Mouse (Mus musculus): Measurements from ENCODE around the gene Phyhd1.
A peak's percentile ranks its signal among the peaks of the same experiment; 100 is the strongest.

The Phyhd1 gene

GRCm38 (mm10) chr2:30256616-30257350 lies 9.2 kb upstream of the Phyhd1 start:
- no peak for DNase-seq (ENCODE audit: low spot score)

- DNase-seq (ENCODE audit: low spot score): no peak
Measured at GRCm38 (mm10) chr2:30257699-30258460, 8.1 kb upstream of the Phyhd1 start.

- no peak for DNase-seq (ENCODE audit: low spot score)
Measured at GRCm38 (mm10) chr2:30258600-30258999, 7.4 kb upstream of the Phyhd1 start.

GRCm38 (mm10) chr2:30259131-30260064 lies 6.6 kb upstream of the Phyhd1 start:
- no peak for DNase-seq (ENCODE audit: low spot score)

GRCm38 (mm10) chr2:30261064-30261736 lies 4.8 kb upstream of the Phyhd1 start:
- DNase-seq (ENCODE audit: low spot score): no peak

GRCm38 (mm10) chr2:30261921-30262839 lies 3.8 kb upstream of the Phyhd1 start:
- no peak for DNase-seq (ENCODE audit: low spot score)

GRCm38 (mm10) chr2:30262840-30263441 lies 3.1 kb upstream of the Phyhd1 start:
- peak; percentile 47 for DNase-seq (ENCODE audit: low spot score)

- no peak for DNase-seq (ENCODE audit: low spot score)
Measured at GRCm38 (mm10) chr2:30263811-30264210, 2.2 kb upstream of the Phyhd1 start.

GRCm38 (mm10) chr2:30264671-30265519 lies 1.1 kb upstream of the Phyhd1 start:
- no peak for DNase-seq (ENCODE audit: low spot score)

- DNase-seq (ENCODE audit: low spot score): peak; percentile 55
Measured at GRCm38 (mm10) chr2:30266392-30266941, 464 bp downstream of the Phyhd1 start.

GRCm38 (mm10) chr2:30267466-30267865 lies 1.5 kb downstream of the Phyhd1 start:
- DNase-seq (ENCODE audit: low spot score): no peak

GRCm38 (mm10) chr2:30268371-30268770 lies 2.4 kb downstream of the Phyhd1 start:
- no peak for DNase-seq (ENCODE audit: low spot score)

- no peak for DNase-seq (ENCODE audit: low spot score)
Measured at GRCm38 (mm10) chr2:30269241-30269990, 3.4 kb downstream of the Phyhd1 start.

GRCm38 (mm10) chr2:30270134-30270533 lies 4.1 kb downstream of the Phyhd1 start:
- DNase-seq (ENCODE audit: low spot score): peak; percentile 50

- DNase-seq (ENCODE audit: low spot score): no peak
Measured at GRCm38 (mm10) chr2:30280743-30281142, 14.7 kb downstream of the Phyhd1 start, which contains the start of gene Gm28038. Gene Gm28038 (plus strand): TSS chr2:30281043.

GRCm38 (mm10) chr2:30281651-30282050 lies 15.6 kb downstream of the Phyhd1 start:
- no peak for DNase-seq (ENCODE audit: low spot score)

- no peak for DNase-seq (ENCODE audit: low spot score)
Measured at GRCm38 (mm10) chr2:30283193-30283592, 17.2 kb downstream of the Phyhd1 start.

- no peak for DNase-seq (ENCODE audit: low spot score)
Measured at GRCm38 (mm10) chr2:30285004-30285403, 19.0 kb downstream of the Phyhd1 start.

All from ovary, adult 18-20 months (tissue).